Mouse (Mus musculus) duodenum, adult 2 months (tissue): ENCODE measurements around the gene Panx3. TPM values are rescaled to one million over a fixed set of nuclear protein-coding genes. Genes with fewer than 3 reads are reported as not detected.

Experiments used
- polyA plus RNA-seq: library from polyadenylated mRNA; depleted of rRNA; stranded (reverse); fragments of >200 nt; gene quantifications from 2 replicates; pipeline ENCODE4 v1.2.3, GENCODE M21; 2012; ENCODE audit warnings: low replicate concordance; rRNA removed

Panx3 gene
- polyA plus RNA-seq = not detected in 2 replicates

GRCm38 (mm10) chr9:37669115-37669514 is at the start of gene Panx3:
Gene Panx3, minus strand, starts transcription at chr9:37669235.

DNA sequence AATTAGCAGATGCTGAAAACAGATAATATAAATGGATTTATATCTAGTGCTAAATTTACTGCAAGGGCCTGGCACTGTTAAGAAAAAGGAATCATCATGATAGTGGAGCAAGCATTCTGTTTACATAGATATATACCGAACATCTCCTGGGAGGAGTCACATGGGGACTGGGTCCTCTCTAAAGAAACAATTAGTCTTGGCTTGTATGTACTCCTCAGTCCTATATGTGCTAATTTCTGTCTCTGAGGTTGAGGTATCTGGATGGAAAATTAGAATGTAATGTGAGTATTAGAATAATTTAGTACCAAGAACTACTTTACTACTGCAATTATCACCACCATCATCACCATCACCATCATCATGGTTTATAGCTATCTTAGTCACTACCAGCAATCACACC is 47.1 kb upstream of the Panx3 start, which contains the start of gene Olfr160:
TSS of gene Olfr160 (minus strand) at position 101 of the 400 bp plus-strand sequence.

GRCm38 (mm10) chr9:37656931-37657481 is 12.0 kb downstream of the Panx3 start, which contains the start of gene Tbrg1:
Gene Tbrg1, minus strand, starts transcription at chr9:37657312.

DNA sequence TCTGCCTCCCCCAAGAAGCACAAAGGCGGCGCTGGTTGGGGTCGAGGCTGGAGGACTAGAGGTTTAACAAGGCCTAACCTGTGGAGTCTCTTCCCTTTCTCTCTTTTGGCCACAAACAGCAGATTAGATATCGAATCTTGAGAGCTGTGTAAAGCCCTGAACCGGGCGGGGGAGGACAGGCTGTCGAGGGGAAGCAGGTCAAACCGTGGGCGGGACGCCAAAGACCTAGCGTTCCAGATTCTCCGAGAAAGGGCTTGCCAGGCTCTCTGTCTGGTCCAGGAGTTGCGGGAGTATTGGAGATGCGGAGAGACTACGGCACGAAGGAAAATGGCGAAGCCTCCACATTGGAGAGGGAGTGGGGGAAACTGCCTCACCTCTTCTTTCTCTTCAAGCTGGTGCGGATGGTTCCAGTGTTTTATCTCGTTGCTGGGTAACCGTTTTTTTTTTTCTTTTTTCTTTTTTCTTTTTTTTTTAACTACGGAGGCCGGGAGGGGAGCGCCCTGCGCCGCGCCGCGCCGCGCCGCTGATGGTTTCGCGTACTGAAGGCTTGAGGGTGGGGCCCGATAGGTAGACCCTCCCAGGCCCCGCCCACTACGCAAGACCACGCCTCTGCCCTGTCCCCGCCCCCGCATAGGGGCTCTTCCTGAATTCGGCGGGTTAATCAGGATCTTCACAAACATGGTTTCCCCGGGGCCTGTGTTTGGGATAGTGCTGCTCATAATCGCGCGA is 55.7 kb downstream of the Panx3 start, which contains the start of gene Spa17:
TSS of gene Spa17 (minus strand) at position 541 of the 729 bp plus-strand sequence.

Other genes starting within 250 kb of the Panx3 start
- 1.4 and 4.5 TPM in 2 replicates for gene Robo3, start 236.0 kb downstream of the Panx3 start, polyA plus RNA-seq
- 7.6 and 13.2 TPM in 2 replicates for gene Msantd2, start 179.9 kb downstream of the Panx3 start, polyA plus RNA-seq
- 15.7 and 16.2 TPM in 2 replicates for gene Esam, start 141.2 kb downstream of the Panx3 start, polyA plus RNA-seq
- gene Vsig2, start 130.0 kb downstream of the Panx3 start, polyA plus RNA-seq = 4.0 and 81.2 TPM in 2 replicates
- gene Nrgn, start 116.3 kb downstream of the Panx3 start, polyA plus RNA-seq = 3.6 and 5.6 TPM in 2 replicates
- gene Siae, start 113.5 kb downstream of the Panx3 start, polyA plus RNA-seq = 2.6 and 5.2 TPM in 2 replicates
- gene Spa17, start 55.5 kb downstream of the Panx3 start, polyA plus RNA-seq = 0.14 TPM in 1 of 2 replicates, not detected in the other
- 32.5 and 42.3 TPM in 2 replicates for gene Tbrg1, start 11.9 kb downstream of the Panx3 start, polyA plus RNA-seq
- gene Olfr160, start 47.0 kb upstream of the Panx3 start, polyA plus RNA-seq = not detected in 2 replicates
- not detected in 2 replicates for gene Olfr874, start 75.9 kb upstream of the Panx3 start, polyA plus RNA-seq
- not detected in 2 replicates for gene Olfr875, start 102.6 kb upstream of the Panx3 start, polyA plus RNA-seq
- not detected in 2 replicates for gene Olfr876, start 133.8 kb upstream of the Panx3 start, polyA plus RNA-seq
- gene Olfr877, start 185.0 kb upstream of the Panx3 start, polyA plus RNA-seq = not detected in 2 replicates
- gene Olfr145, start 227.5 kb upstream of the Panx3 start, polyA plus RNA-seq = not detected in 2 replicates
- gene Olfr878, start 248.6 kb upstream of the Panx3 start, polyA plus RNA-seq = not detected in 2 replicates